Mouse (Mus musculus): ENCODE results near the gene Mon2.

DNA sequence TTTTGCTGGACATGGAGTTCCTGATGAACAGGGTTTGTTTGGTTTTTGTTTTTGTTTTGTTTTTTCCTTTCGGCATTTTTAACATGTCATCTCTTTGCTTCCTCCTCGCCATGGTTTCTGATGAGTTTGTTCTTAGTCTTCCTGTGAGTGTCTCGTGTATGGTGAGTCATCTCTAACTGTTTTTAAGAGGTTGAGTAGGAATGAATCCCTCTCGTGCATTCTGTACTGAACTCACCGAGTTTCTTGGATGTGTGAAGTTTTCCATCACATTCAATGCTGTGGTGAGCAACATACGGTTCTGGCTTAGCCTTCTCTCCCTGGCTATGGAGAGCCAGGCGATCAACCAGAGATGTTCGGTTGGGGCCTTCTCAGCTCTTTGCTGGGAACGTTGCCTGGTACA, 122.7 kb downstream of the Mon2 start:
- TF ChIP-seq CTCF (IDR thresholded peaks at IDR 0.05; ENCODE audit: insufficient read depth, low read length) (no peak), POLR2A (IDR thresholded peaks at IDR 0.05; ENCODE audit: borderline replicate concordance, extremely low read depth, low read depth, low read length) (no peak)
